Mouse (Mus musculus): ENCODE results near the gene Gm17651. TPM values are rescaled to one million over a fixed set of nuclear protein-coding genes. Genes with fewer than 3 reads are reported as not detected.

Gene Gm17651
- polyA plus RNA-seq, 1 experiment from 2014 or later = not detected

GRCm38 (mm10) chr3:97630746-97631145 lies 43.7 kb downstream of the Gm17651 start:
- no peak for ATAC-seq
- no peak for TF ChIP-seq CTCF (IDR thresholded peaks at IDR 0.05)
- DNase-seq (ENCODE audit: low read depth, low spot score) = no peak
- ChIA-PET CTCF (interaction anchor here (0.8 to 1.8 kb wide), 3 partner anchors 8 to 22 kb away, joined by 3 to 8 read pairs (median 3); no protein-coding TSS in a partner anchor), POLR2A (interaction anchor here (0.5 kb wide), 1 partner anchor 17 kb away, joined by 4 read pairs; no protein-coding TSS in a partner anchor)
- in situ Hi-C loops (cut with MboI; ENCODE audit: low pct_unique_long_range_greater_than_20kb) = loop anchor here (10.0 kb wide), 1 partner anchor 254 kb away; the partner anchor contains the start of gene Pde4dip
- no peaks in the 10 kb centered on the region for H3K27me3 ChIP-seq

GRCm38 (mm10) chr3:97629941-97630340 lies 44.6 kb downstream of the Gm17651 start:
- in situ Hi-C loops (cut with MboI; ENCODE audit: low pct_unique_long_range_greater_than_20kb) = loop anchor here (10.0 kb wide), 1 partner anchor 255 kb away; the partner anchor contains the start of gene Pde4dip
- no peaks in the 10 kb centered on the region for H3K27me3 ChIP-seq
- ChIA-PET POLR2A (no interaction called here), CTCF (interaction anchor here (1.0 to 1.7 kb wide), 2 partner anchors 10 to 19 kb away, joined by 4 to 6 read pairs; no protein-coding TSS in a partner anchor)
- TF ChIP-seq CTCF (IDR thresholded peaks at IDR 0.05) = no peak
- DNase-seq (ENCODE audit: low read depth, low spot score) = no peak
- no peak for ATAC-seq

GRCm38 (mm10) chr3:97628391-97629001 lies 46.0 kb downstream of the Gm17651 start, which contains the start of gene Fmo5:
Gene Fmo5, plus strand, starts transcription at chr3:97628804.
- ATAC-seq = no peak
- ChIA-PET CTCF (interaction anchor here (1.7 kb wide), 1 partner anchor 18 kb away, joined by 6 read pairs; no protein-coding TSS in a partner anchor), POLR2A (no interaction called here)
- no peak for DNase-seq (ENCODE audit: low read depth, low spot score)
- in situ Hi-C loops (cut with MboI; ENCODE audit: low pct_unique_long_range_greater_than_20kb) = no loop called here
- H3K27me3 ChIP-seq = no peaks in the 10 kb centered on the region
- TF ChIP-seq CTCF (IDR thresholded peaks at IDR 0.05) = no peak

GRCm38 (mm10) chr3:97627893-97628292 lies 46.6 kb downstream of the Gm17651 start:
- POLR2A ChIA-PET = no interaction called here
- ATAC-seq (no peak), DNase-seq (ENCODE audit: low read depth, low spot score) (no peak)
- CTCF ChIA-PET = interaction anchor here (1.7 kb wide), 1 partner anchor 17 kb away, joined by 6 read pairs; no protein-coding TSS in a partner anchor
- in situ Hi-C loops (cut with MboI; ENCODE audit: low pct_unique_long_range_greater_than_20kb) = no loop called here
- H3K27me3 ChIP-seq = no peaks in the 10 kb centered on the region
- no peak for TF ChIP-seq CTCF (IDR thresholded peaks at IDR 0.05)

- POLR2A ChIA-PET = no interaction called here
- no peaks in the 10 kb centered on the region for H3K27me3 ChIP-seq
- ATAC-seq = no peak
- CTCF ChIA-PET = interaction anchor here (0.9 to 1.0 kb wide), 2 partner anchors 10 to 14 kb away, joined by 4 to 6 read pairs; no protein-coding TSS in a partner anchor
- in situ Hi-C loops (cut with MboI; ENCODE audit: low pct_unique_long_range_greater_than_20kb) = no loop called here
- TF ChIP-seq CTCF (IDR thresholded peaks at IDR 0.05) = no peak
- no peak for DNase-seq (ENCODE audit: low read depth, low spot score)
These were observed 49.9 kb downstream of the Gm17651 start for GRCm38 (mm10) chr3:97624611-97625010.

Other genes starting within 250 kb of the Gm17651 start
- 23.2 TPM for gene Chd1l, start 64.5 kb downstream of the Gm17651 start, polyA plus RNA-seq (2021)
- 1.9 TPM for gene Fmo5, start 45.9 kb downstream of the Gm17651 start, polyA plus RNA-seq (2021)
- gene Prkab2, start 16.5 kb downstream of the Gm17651 start, polyA plus RNA-seq (2021) = 7.8 TPM
- gene Pde4dip, start 214.0 kb upstream of the Gm17651 start, polyA plus RNA-seq (2021) = 44.7 TPM
- 107 TPM for gene Sec22b, start 226.5 kb upstream of the Gm17651 start, polyA plus RNA-seq (2021)

Data from Patski (cell line).